Mouse (Mus musculus) gastrocnemius, adult 2 months (tissue): Measurements from ENCODE around the gene Dnajc17. TPM values are rescaled to one million over a fixed set of nuclear protein-coding genes. Genes with fewer than 3 reads are reported as not detected.

Experiments
- DNase-seq: peaks from one replicate; pipeline ENCODE4 v3.0.0; 2022
- H3K27ac ChIP-seq: fragments of 200-600 bp; 2 replicates; pipeline ENCODE4 v1.8.1; 2022; ENCODE audit warnings: mild to moderate bottlenecking
- H3K4me3 ChIP-seq: fragments of 200-600 bp; 2 replicates; pipeline ENCODE4 v1.8.1; 2022; ENCODE audit warnings: mild to moderate bottlenecking, moderate library complexity
- CTCF ChIP-seq: fragments of 200-600 bp; IDR thresholded peaks from 2 replicates; pipeline ENCODE4 v1.8.1; 2022; ENCODE audit warnings: antibody characterized with exemption, mild to moderate bottlenecking, moderate library complexity
- intact Hi-C: fragments of 180-260 bp; cut with DNase I; formaldehyde crosslinking; loops from one replicate; pipeline ENCODE4 v1.15.1; 2025
- total RNA-seq, 2 experiments: library from RNA; stranded (reverse); gene quantifications; 2 replicates each; pipeline ENCODE4 v1.2.3; 2021

The Dnajc17 gene
- total RNA-seq, 2 experiments from 2014 or later, result 6.6 to 8.6 TPM

DNA sequence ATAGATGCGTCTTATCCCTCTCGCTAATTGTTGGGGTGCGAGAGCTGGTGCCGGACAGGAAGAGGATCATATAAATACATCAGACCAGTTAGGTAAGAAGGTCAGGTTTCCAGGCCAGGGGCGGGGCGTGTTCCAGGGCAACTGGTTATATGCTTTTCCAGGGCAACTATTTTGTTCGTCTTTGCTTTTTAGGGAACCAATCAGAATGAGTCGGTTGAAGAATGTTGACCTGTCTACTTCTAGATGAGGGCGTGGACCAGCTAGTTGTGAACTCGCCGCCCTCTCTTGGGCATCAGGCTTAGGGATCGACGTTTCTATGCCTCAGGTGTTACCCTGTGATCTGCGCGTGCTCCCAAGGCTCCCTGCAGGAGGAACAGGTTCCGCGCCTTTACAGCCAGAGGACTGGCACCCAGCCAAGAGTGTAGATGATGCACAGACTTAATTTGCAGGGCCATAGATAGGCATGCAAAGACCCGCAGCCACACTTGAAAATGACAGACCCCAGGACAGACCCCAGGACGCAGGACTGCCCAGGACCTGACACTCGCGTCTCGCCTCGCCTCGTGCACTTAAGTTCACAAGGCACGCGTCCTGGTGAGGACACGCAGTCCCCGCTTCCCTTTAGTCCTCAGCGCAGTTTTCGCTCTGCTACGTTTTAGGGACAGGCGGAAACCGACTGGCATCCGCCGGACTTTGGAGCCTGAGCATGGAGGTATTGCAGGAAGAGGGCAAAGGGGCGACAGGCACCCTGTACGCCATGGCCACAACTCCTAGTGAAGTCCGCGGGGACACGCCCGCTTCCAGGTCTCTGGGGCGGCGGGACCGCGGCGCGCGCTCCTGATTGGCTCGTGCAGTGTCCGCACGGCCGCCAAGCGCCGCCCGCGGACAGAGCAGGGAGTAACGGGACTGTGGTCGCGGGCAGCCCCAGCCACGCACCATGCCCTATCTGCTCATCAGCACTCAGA lies 41.4 kb downstream of the Dnajc17 start, which contains the start of gene Gchfr:
Gchfr (plus strand) TSS at position 873 of the 965 bp plus-strand sequence.
- H3K27ac ChIP-seq, result peak within 1 kb of the TSS; percentile 24
- peak; percentile 80 for DNase-seq
- TF ChIP-seq CTCF, result peak; percentile 32; the same call in 1 of the 2 replicates
- intact Hi-C loops, result no loop called here
- H3K4me3 ChIP-seq, result peak within 1 kb of the TSS; percentile 85

- DNase-seq, result no peak
- TF ChIP-seq CTCF, result no peak
- H3K4me3 ChIP-seq, result no peak overlapping the region
- intact Hi-C loops, result no loop called here
- H3K27ac ChIP-seq, result no peak overlapping the region
Observed at GRCm38 (mm10) chr2:119165401-119165800, 43.2 kb downstream of the Dnajc17 start.

- DNase-seq, result no peak
- no peak overlapping the region for H3K4me3 ChIP-seq
- no peak overlapping the region for H3K27ac ChIP-seq
- no peak for TF ChIP-seq CTCF
- intact Hi-C loops, result no loop called here
Observed at GRCm38 (mm10) chr2:119163999-119164398, 44.6 kb downstream of the Dnajc17 start.

- no peak overlapping the region for H3K4me3 ChIP-seq
Observed at GRCm38 (mm10) chr2:119163135-119163534, 45.5 kb downstream of the Dnajc17 start.

GRCm38 (mm10) chr2:119161247-119161646 lies 47.3 kb downstream of the Dnajc17 start:
- no peak for TF ChIP-seq CTCF

More at GRCm38 (mm10) chr2:119163135-119163534, 45.5 kb downstream of the Dnajc17 start:
- intact Hi-C loops, result no loop called here
- DNase-seq, result no peak
- no peak for TF ChIP-seq CTCF
- no peak overlapping the region for H3K27ac ChIP-seq

DNA sequence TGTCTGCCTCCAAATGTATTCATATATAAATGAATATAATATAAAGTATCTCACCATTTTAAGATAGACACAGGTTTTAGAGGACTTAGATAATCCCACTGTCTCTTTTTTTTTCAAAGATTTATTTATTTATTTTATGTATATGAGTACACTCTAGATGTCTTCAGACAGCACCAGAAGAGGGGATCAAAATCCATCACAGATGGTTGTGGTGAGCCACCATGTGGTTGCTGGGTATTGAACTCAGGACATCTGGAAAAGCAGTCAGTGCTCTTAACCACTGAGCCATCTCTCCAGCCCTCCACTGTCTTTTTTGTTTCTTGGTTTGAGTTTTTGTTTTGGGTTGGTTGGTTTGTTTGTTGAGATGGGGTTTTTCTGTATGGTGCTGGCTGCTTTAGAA lies 50.8 kb downstream of the Dnajc17 start:
- intact Hi-C loops, result no loop called here
- TF ChIP-seq CTCF, result no peak
- Histone ChIP-seq H3K27ac (no peak overlapping the region), H3K4me3 (no peak overlapping the region)
- no peak for DNase-seq

More at GRCm38 (mm10) chr2:119161247-119161646, 47.3 kb downstream of the Dnajc17 start:
- intact Hi-C loops, result no loop called here
- Histone ChIP-seq H3K4me3 (no peak overlapping the region), H3K27ac (no peak overlapping the region)
- DNase-seq, result no peak

GRCm38 (mm10) chr2:119156681-119157572 lies 51.7 kb downstream of the Dnajc17 start, which contains the start of gene Rmdn3:
Gene Rmdn3 (minus strand): TSS chr2:119157034.
- peak; percentile 94 for DNase-seq
- intact Hi-C loops, result no loop called here
- TF ChIP-seq CTCF, result no peak
- H3K4me3 ChIP-seq, result peak within 1 kb of the TSS; percentile 89
- H3K27ac ChIP-seq, result peak within 1 kb of the TSS; percentile 91

DNA sequence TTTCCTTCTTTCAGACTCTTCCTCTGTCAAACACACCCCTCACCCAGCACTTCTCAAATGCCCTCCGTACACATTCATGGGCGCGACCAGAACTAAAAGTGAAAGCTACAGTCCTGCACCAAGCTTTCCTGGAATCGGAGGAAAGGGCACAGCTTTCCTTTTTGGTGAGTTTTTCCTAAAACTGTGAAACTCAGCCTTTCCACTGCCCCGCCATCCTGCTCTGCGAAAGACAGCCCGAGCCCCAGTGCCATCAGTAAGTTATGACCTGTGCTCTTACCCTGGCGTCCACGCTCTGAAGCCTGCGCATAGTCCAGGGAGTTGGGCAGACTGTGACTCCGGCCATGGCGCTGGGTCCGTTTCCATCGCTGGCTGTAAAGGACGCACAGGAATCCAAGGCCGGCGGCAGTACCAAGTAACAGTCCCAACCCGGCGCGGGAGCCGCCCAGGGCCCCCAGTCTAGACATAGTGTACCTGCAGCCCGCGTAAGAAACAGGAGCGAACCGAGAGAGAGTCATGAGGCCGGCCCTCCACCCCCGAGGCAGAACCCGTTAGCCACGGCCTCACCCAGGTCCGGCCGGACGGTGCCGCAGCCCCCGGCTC lies 52.4 kb downstream of the Dnajc17 start:
- intact Hi-C loops, result no loop called here
- Histone ChIP-seq H3K27ac (peak overlapping the region; percentile 91), H3K4me3 (peak overlapping the region; percentile 89)
- no peak for DNase-seq
- no peak for TF ChIP-seq CTCF

DNA sequence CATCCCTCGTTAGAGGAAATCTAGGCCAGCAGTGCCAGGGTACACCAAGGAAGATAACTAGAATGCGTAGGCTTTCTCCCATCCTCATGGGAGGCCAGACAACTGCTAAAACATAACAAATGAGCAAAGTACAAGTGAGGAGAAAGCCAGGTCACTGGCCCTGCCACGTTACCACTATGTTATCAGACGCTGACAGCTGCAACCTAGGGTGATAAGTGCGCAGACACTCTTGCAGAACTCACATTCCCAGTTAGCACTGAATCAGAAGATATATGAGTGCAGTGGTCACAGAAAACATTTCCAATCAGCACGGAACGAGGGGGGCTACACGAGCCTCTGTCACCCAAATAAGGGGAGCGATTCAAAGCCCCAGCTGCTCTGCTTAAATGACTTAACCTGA lies 53.2 kb downstream of the Dnajc17 start:
- DNase-seq, result no peak
- intact Hi-C loops, result no loop called here
- Histone ChIP-seq H3K27ac (no peak overlapping the region), H3K4me3 (peak overlapping the region; percentile 89)
- no peak for TF ChIP-seq CTCF

DNA sequence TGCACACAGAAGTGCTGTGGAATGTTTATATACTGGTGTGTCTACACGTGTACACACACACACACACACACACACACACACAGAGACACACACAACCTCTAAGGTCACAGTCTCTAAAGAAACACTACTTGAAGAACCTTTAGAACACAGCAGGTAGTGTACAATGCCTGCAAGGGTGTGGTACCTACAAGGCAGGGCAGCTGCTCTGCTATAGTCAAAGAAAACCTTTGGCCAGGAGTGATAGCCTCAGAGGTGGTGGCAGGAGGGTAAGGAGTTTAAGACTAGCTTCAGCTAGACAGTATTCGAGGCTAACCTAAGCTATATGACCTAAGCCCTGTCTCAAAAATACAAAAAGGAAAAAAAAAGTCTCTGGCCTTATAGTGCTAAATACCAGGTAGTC lies 53.9 kb downstream of the Dnajc17 start:
- no peak for TF ChIP-seq CTCF
- Histone ChIP-seq H3K27ac (no peak overlapping the region), H3K4me3 (no peak overlapping the region)
- intact Hi-C loops, result no loop called here
- no peak for DNase-seq

DNA sequence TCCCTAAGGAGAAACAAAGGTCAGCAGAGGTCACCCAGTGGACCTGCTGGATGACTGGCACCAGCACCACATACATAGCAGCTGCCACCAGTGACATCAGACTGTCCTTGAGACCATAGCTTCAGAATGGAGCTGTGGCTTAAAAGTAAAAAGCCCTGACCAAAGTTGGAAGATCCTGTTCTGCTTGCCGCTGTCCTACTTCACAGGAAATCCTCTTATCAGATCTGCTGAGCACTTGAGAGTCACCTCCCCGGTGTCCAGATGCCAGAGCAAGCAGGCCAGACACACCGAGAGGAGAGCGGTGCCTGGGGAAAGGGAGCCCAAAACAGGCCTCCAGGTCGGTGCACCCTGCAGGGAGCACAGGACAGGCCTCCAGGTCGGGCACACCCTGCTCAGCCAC lies 56.3 kb downstream of the Dnajc17 start:
- intact Hi-C loops, result no loop called here
- DNase-seq, result no peak
- TF ChIP-seq CTCF, result no peak
- no peak overlapping the region for H3K4me3 ChIP-seq
- no peak overlapping the region for H3K27ac ChIP-seq

GRCm38 (mm10) chr2:119147775-119148174 lies 60.8 kb downstream of the Dnajc17 start:
- H3K4me3 ChIP-seq, result no peak overlapping the region
- TF ChIP-seq CTCF, result no peak
- intact Hi-C loops, result no loop called here
- no peak overlapping the region for H3K27ac ChIP-seq
- DNase-seq, result no peak
